Mouse (Mus musculus): Measurements from ENCODE around the gene Agk. TPM values are rescaled to one million over a fixed set of nuclear protein-coding genes. Genes with fewer than 3 reads are reported as not detected.

Gene Agk
- total RNA-seq, 2 experiments from 2014 or later, result 40.2 to 46.2 TPM

GRCm38 (mm10) chr6:40439731-40440130 is 114.8 kb downstream of the Agk start:
- no peak for DNase-seq (ENCODE audit: low spot score in 2 of 2)

GRCm38 (mm10) chr6:40441276-40441675 is 116.3 kb downstream of the Agk start:
- no peak for DNase-seq (ENCODE audit: low spot score in 2 of 2)

- DNase-seq (ENCODE audit: low spot score in 2 of 2), result no peak
These were observed 116.8 kb downstream of the Agk start for GRCm38 (mm10) chr6:40441755-40442154.

GRCm38 (mm10) chr6:40443281-40443928 is 118.4 kb downstream of the Agk start:
- no peak for DNase-seq (ENCODE audit: low spot score in 2 of 2)

Other genes with a start within 250 kb of the Agk start
- gene E330009J07Rik, start 111.0 kb downstream of the Agk start, total RNA-seq (2021), result 10 to 100 TPM; 60.6 to 72.1 TPM
- gene Wee2, start 113.9 kb downstream of the Agk start, total RNA-seq (2021), result under 1 TPM in 1 of 2 experiments, not detected in 1; 0.33 TPM
- 10 to 100 TPM; 27.9 to 31.7 TPM for gene Ssbp1, start 146.2 kb downstream of the Agk start, total RNA-seq (2021)
- gene Tas2r137, start 166.1 kb downstream of the Agk start, total RNA-seq (2021), result not detected
- under 1 TPM in 1 of 2 experiments, not detected in 1; 0.35 TPM for gene Tas2r108, start 168.4 kb downstream of the Agk start, total RNA-seq (2021)
- not detected for gene Prss37, start 194.3 kb downstream of the Agk start, total RNA-seq (2021)
- gene Olfr461, start 229.9 kb downstream of the Agk start, total RNA-seq (2021), result not detected
- gene Olfr460, start 244.3 kb downstream of the Agk start, total RNA-seq (2021), result not detected

Measured in left cerebral cortex, adult 18-20 months (tissue).